Mouse (Mus musculus): ENCODE data around the gene Csk. TPM values are rescaled to one million over a fixed set of nuclear protein-coding genes. Genes with fewer than 3 reads are reported as not detected.

The Csk gene
- total and polyA plus RNA-seq, 3 experiments = 118 to 332 (median 151) TPM

GRCm38 (mm10) chr9:57643169-57643855 is 10.1 kb downstream of the Csk start:
- H3K27me3 ChIP-seq (ENCODE audit: insufficient read depth, low read length) = no peaks in the 10 kb centered on the region
- ATAC-seq (ENCODE audit: extremely low read depth, insufficient number of reproducible peaks, low FRiP score, poor library complexity, severe bottlenecking) (no peak), DNase-seq (ENCODE audit: low spot score) (no peak)
- peak overlapping the region; percentile 92 for H3K4me3 ChIP-seq (ENCODE audit: low read depth, low read length)
- peaks cover 89% of the 10 kb centered on the region for H3K4me1 ChIP-seq (ENCODE audit: insufficient read depth, low read depth, low read length)
- peaks cover 56% of the 10 kb centered on the region for H3K36me3 ChIP-seq (replicated peaks)
- no peaks in the 10 kb centered on the region for H3K9me3 ChIP-seq (replicated peaks)
- TF ChIP-seq CTCF (IDR thresholded peaks at IDR 0.05; ENCODE audit: low read depth, low read length) (no peak), POLR2AphosphoS5 (IDR thresholded peaks at IDR 0.05; ENCODE audit: insufficient replicate concordance, low read depth, low read length) (no peak), GATA2 (IDR thresholded peaks at IDR 0.05; ENCODE audit: borderline replicate concordance, low read depth, low read length) (no peak), GATA1 (IDR thresholded peaks at IDR 0.05; ENCODE audit: borderline replicate concordance, low read length) (no peak), TAL1 (conservative IDR thresholded peaks at IDR 0.05; ENCODE audit: low read depth, low read length) (no peak)

GRCm38 (mm10) chr9:57641775-57642550 is 11.5 kb downstream of the Csk start:
- H3K4me3 ChIP-seq (ENCODE audit: low read depth, low read length) = peak overlapping the region; percentile 92; the same call in 1 of the 2 replicates
- DNase-seq (ENCODE audit: low spot score) (no peak), ATAC-seq (ENCODE audit: extremely low read depth, insufficient number of reproducible peaks, low FRiP score, poor library complexity, severe bottlenecking) (no peak)
- no peak for TF ChIP-seq CTCF (IDR thresholded peaks at IDR 0.05; ENCODE audit: low read depth, low read length)
- TF ChIP-seq POLR2AphosphoS5 (IDR thresholded peaks at IDR 0.05; ENCODE audit: insufficient replicate concordance, low read depth, low read length) = no peak
- no peak for TF ChIP-seq GATA1 (IDR thresholded peaks at IDR 0.05; ENCODE audit: borderline replicate concordance, low read length)
- TF ChIP-seq TAL1 (conservative IDR thresholded peaks at IDR 0.05; ENCODE audit: low read depth, low read length) = no peak
- no peaks in the 10 kb centered on the region for H3K27me3 ChIP-seq (ENCODE audit: insufficient read depth, low read length)
- peaks cover 69% of the 10 kb centered on the region for H3K36me3 ChIP-seq (replicated peaks)
- H3K9me3 ChIP-seq (replicated peaks) = no peaks in the 10 kb centered on the region
- H3K4me1 ChIP-seq (ENCODE audit: insufficient read depth, low read depth, low read length) = peaks cover 90% of the 10 kb centered on the region

GRCm38 (mm10) chr9:57641022-57641421 is 12.4 kb downstream of the Csk start:
- ATAC-seq (ENCODE audit: extremely low read depth, insufficient number of reproducible peaks, low FRiP score, poor library complexity, severe bottlenecking) = no peak
- TF ChIP-seq GATA2 (IDR thresholded peaks at IDR 0.05; ENCODE audit: borderline replicate concordance, low read depth, low read length) = no peak
- TF ChIP-seq POLR2AphosphoS5 (IDR thresholded peaks at IDR 0.05; ENCODE audit: insufficient replicate concordance, low read depth, low read length) = no peak
- no peak for TF ChIP-seq CTCF (IDR thresholded peaks at IDR 0.05; ENCODE audit: low read depth, low read length)
- TF ChIP-seq TAL1 (conservative IDR thresholded peaks at IDR 0.05; ENCODE audit: low read depth, low read length) = no peak
- TF ChIP-seq GATA1 (IDR thresholded peaks at IDR 0.05; ENCODE audit: borderline replicate concordance, low read length) = no peak
- H3K4me3 ChIP-seq (ENCODE audit: low read depth, low read length) = peak overlapping the region; percentile 69; the same call in 1 of the 2 replicates
- H3K4me1 ChIP-seq (ENCODE audit: insufficient read depth, low read depth, low read length) = peaks cover 87% of the 10 kb centered on the region
- H3K9me3 ChIP-seq (replicated peaks) = no peaks in the 10 kb centered on the region
- H3K36me3 ChIP-seq (replicated peaks) = peaks cover 77% of the 10 kb centered on the region
- no peak for DNase-seq (ENCODE audit: low spot score)
- H3K27me3 ChIP-seq (ENCODE audit: insufficient read depth, low read length) = no peaks in the 10 kb centered on the region

GRCm38 (mm10) chr9:57640384-57640783 is 13.0 kb downstream of the Csk start:
- TF ChIP-seq CTCF (IDR thresholded peaks at IDR 0.05; ENCODE audit: low read depth, low read length) = no peak
- no peak for TF ChIP-seq POLR2AphosphoS5 (IDR thresholded peaks at IDR 0.05; ENCODE audit: insufficient replicate concordance, low read depth, low read length)
- TF ChIP-seq TAL1 (conservative IDR thresholded peaks at IDR 0.05; ENCODE audit: low read depth, low read length) = no peak
- TF ChIP-seq GATA1 (IDR thresholded peaks at IDR 0.05; ENCODE audit: borderline replicate concordance, low read length) = no peak
- H3K4me1 ChIP-seq (ENCODE audit: insufficient read depth, low read depth, low read length) = peaks cover 85% of the 10 kb centered on the region
- ATAC-seq (ENCODE audit: extremely low read depth, insufficient number of reproducible peaks, low FRiP score, poor library complexity, severe bottlenecking) (peak; percentile 59), DNase-seq (ENCODE audit: low spot score) (peak; percentile 76)
- peak overlapping the region; percentile 69; the same call in 1 of the 2 replicates for H3K4me3 ChIP-seq (ENCODE audit: low read depth, low read length)
- H3K27me3 ChIP-seq (ENCODE audit: insufficient read depth, low read length) = no peaks in the 10 kb centered on the region
- H3K36me3 ChIP-seq (replicated peaks) = peaks cover 81% of the 10 kb centered on the region
- no peaks in the 10 kb centered on the region for H3K9me3 ChIP-seq (replicated peaks)

GRCm38 (mm10) chr9:57639661-57640328 is 13.6 kb downstream of the Csk start:
- peaks cover 87% of the 10 kb centered on the region for H3K36me3 ChIP-seq (replicated peaks)
- ATAC-seq (ENCODE audit: extremely low read depth, insufficient number of reproducible peaks, low FRiP score, poor library complexity, severe bottlenecking) = no peak
- no peak for DNase-seq (ENCODE audit: low spot score)
- peak overlapping the region; percentile 69; the same call in 1 of the 2 replicates for H3K4me3 ChIP-seq (ENCODE audit: low read depth, low read length)
- no peaks in the 10 kb centered on the region for H3K9me3 ChIP-seq (replicated peaks)
- no peaks in the 10 kb centered on the region for H3K27me3 ChIP-seq (ENCODE audit: insufficient read depth, low read length)
- peaks cover 91% of the 10 kb centered on the region for H3K4me1 ChIP-seq (ENCODE audit: insufficient read depth, low read depth, low read length)
- no peak for TF ChIP-seq TAL1 (conservative IDR thresholded peaks at IDR 0.05; ENCODE audit: low read depth, low read length)
- TF ChIP-seq GATA2 (IDR thresholded peaks at IDR 0.05; ENCODE audit: borderline replicate concordance, low read depth, low read length) = no peak
- no peak for TF ChIP-seq GATA1 (IDR thresholded peaks at IDR 0.05; ENCODE audit: borderline replicate concordance, low read length)
- TF ChIP-seq POLR2AphosphoS5 (IDR thresholded peaks at IDR 0.05; ENCODE audit: insufficient replicate concordance, low read depth, low read length) = no peak
- no peak for TF ChIP-seq CTCF (IDR thresholded peaks at IDR 0.05; ENCODE audit: low read depth, low read length)

All from G1E (cell line).